In genomic region chr15:85456891-85457290, GRCm38 (mm10) we compare ENCODE assay signal across 21 mouse cellular contexts. TPM values are rescaled to one million over a fixed set of nuclear protein-coding genes. Genes with fewer than 3 reads are reported as not detected.
DNase-seq lines count a peak whose midpoint lies in the region; ATAC-seq lines count a peak whose summit lies in the region.
"Had no signal": no experiment of that assay in that cellular context is flagged by ENCODE, and none has a peak within 500 bp of the region (broad histone marks: within the 10 kb centered on the region; RNA-seq: fewer than 3 reads in every experiment).

No protein-coding gene starts in this region.

- ATAC-seq in midbrain, embryonic 11.5 days (ENCODE audit: low FRiP score) = no peak
- no peak for ATAC-seq in megakaryocyte progenitor cell, adult 5-6 weeks (replicated peaks; ENCODE audit: poor library complexity)
- ATAC-seq: inflammation-experienced regulatory T-cells, adult 6 months had no signal

- no peaks in the 10 kb centered on the region for H3K9me3 ChIP-seq in hindbrain, embryonic 10.5 days
- no peaks in the 10 kb centered on the region for H3K9me3 ChIP-seq in midbrain, embryonic 11.5 days (ENCODE audit: control insufficient read depth, low read length)
- H3K9me3 ChIP-seq: embryonic facial prominence, embryonic 13.5 days; G1E; limb, embryonic 10.5 days; liver, embryonic 13.5 days had no signal

- peaks cover 70% of the 10 kb centered on the region for H3K4me1 ChIP-seq in hindbrain, embryonic 10.5 days (replicated peaks)
- H3K4me1 ChIP-seq in midbrain, embryonic 11.5 days (ENCODE audit: control insufficient read depth, insufficient read depth, low read length) = peaks cover 48% of the 10 kb centered on the region
- H3K4me1 ChIP-seq: liver, embryonic 13.5 days had no signal

- H3K4me3 ChIP-seq in hindbrain, embryonic 10.5 days = no peak overlapping the region
- no peak overlapping the region for H3K4me3 ChIP-seq in midbrain, embryonic 11.5 days (ENCODE audit: low read depth, low read length)
- H3K4me3 ChIP-seq: embryonic facial prominence, embryonic 13.5 days; limb, embryonic 10.5 days; liver, embryonic 13.5 days had no signal

- H3K36me3 ChIP-seq in hindbrain, embryonic 10.5 days = peaks cover 35% of the 10 kb centered on the region
- no peaks in the 10 kb centered on the region for H3K36me3 ChIP-seq in midbrain, embryonic 11.5 days (ENCODE audit: control insufficient read depth, insufficient read depth, low read length)

- peaks cover 33% of the 10 kb centered on the region for H3K27me3 ChIP-seq in hindbrain, embryonic 10.5 days (ENCODE audit: insufficient read depth, poor library complexity, severe bottlenecking)
- peaks cover 59% of the 10 kb centered on the region for H3K27me3 ChIP-seq in midbrain, embryonic 11.5 days (ENCODE audit: control insufficient read depth, insufficient read depth, low read length)
- H3K27me3 ChIP-seq: embryonic facial prominence, embryonic 13.5 days; liver, embryonic 13.5 days had no signal

- no peak overlapping the region for H3K9ac ChIP-seq in midbrain, embryonic 11.5 days (ENCODE audit: low read length)
- H3K9ac ChIP-seq: embryonic facial prominence, embryonic 13.5 days; liver, embryonic 13.5 days had no signal

- 87% methylated on average over 8 of the region's 8 CpGs for WGBS in hindbrain, embryonic 10.5 days
- 84% methylated on average over 8 of the region's 8 CpGs for WGBS in midbrain, embryonic 11.5 days

- H3K4me2 ChIP-seq in midbrain, embryonic 11.5 days = no peak overlapping the region
- H3K4me2 ChIP-seq: embryonic facial prominence, embryonic 13.5 days; liver, embryonic 13.5 days had no signal

- H3K27ac ChIP-seq in hindbrain, embryonic 10.5 days = peak overlapping the region; percentile 87; the same call in 1 of the 2 replicates
- peak overlapping the region; percentile 64; the same call in 1 of the 2 replicates for H3K27ac ChIP-seq in midbrain, embryonic 11.5 days (ENCODE audit: low read depth, low read length)
- H3K27ac ChIP-seq: embryonic facial prominence, embryonic 13.5 days; limb, embryonic 10.5 days; liver, embryonic 13.5 days; macrophage had no signal

- DNase-seq in testis, postnatal 14 days (ENCODE audit: low spot score) = peak; percentile 20
- no peak for DNase-seq in testis, postnatal 10 days (ENCODE audit: low spot score)
- no peak for DNase-seq in hindbrain, embryonic 10.5 days (ENCODE audit: low spot score)
- no peak for DNase-seq in midbrain, embryonic 11.5 days (ENCODE audit: low spot score, missing footprints)
- no peak for DNase-seq in ovary, postnatal 10 days (ENCODE audit: low spot score)
- no peak for DNase-seq in layer of hippocampus, postnatal 14 days (ENCODE audit: low spot score in 2 of 2)
- DNase-seq: adrenal gland, adult 8-10 months; cerebellum, adult 2 months; heart, adult 18-20 months; layer of hippocampus, postnatal 36 days; liver, embryonic 13.5 days; thymus, adult 2 months had no signal

RNA-seq across cellular contexts. Expression of gene 7530416G11Rik, which starts 46.1 kb away (rescaled TPM):
- not detected in 2 replicates for polyA plus RNA-seq in hindbrain, embryonic 10.5 days (2016; fragmentation: Nextera tagmentation; extraction: Ambion mirVana)
- polyA plus RNA-seq in midbrain, embryonic 11.5 days (2014; fragmentation: Nextera tagmentation; extraction: Ambion mirVana) = not detected in 2 replicates
- total RNA-seq in megakaryocyte progenitor cell, adult 5-6 weeks (2015) = not detected in 2 replicates
- total RNA-seq in megakaryocyte progenitor cell, adult 5-6 weeks (2017) = not detected in 2 replicates
- not detected for total RNA-seq in layer of hippocampus, postnatal 14 days (2021)
- total RNA-seq: adrenal gland, adult 8-10 months; G1E; gastrocnemius, adult 8-10 months; heart, adult 18-20 months; layer of hippocampus, postnatal 36 days had no signal
- polyA plus RNA-seq: cerebellum, adult 2 months; cortical plate, adult 2 months; embryonic facial prominence, embryonic 13.5 days; G1E; heart, embryonic 16.5 days; inflammation-experienced regulatory T-cells, adult 6 months; limb, embryonic 10.5 days; liver, embryonic 13.5 days; macrophage; thymus, adult 2 months had no signal
